Mouse (Mus musculus) kidney, adult 9 months (tissue): Measurements from ENCODE around the gene Myl4.
A peak's percentile ranks its signal among the peaks of the same experiment; 100 is the strongest.

ENCODE experiments used
- DNase-seq: peaks from one replicate; pipeline ENCODE4 v3.0.0; 2022

Gene Myl4

DNA sequence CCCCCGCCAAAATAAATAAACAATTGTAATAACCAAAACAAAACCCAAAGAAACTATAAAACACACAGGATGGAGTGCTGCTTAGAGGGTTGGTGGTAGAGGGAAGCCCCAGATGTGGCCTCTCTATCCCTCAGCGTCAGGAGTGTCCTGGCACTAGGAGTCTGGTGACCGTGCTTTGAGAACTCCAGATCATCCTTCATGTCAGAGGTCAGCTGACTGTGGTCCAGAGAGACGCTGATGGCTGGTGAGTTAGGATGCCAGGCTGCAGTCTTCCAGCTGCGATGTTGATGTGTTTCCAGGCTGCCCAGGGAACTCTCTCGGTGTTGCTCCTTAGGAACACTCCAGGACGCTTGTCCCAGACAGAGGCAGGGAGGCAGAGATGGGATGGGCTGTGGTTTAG, 21.6 kb downstream of the Myl4 start:
- DNase-seq = no peak

GRCm38 (mm10) chr11:104572566-104572965, 22.1 kb downstream of the Myl4 start:
- DNase-seq = no peak

DNA sequence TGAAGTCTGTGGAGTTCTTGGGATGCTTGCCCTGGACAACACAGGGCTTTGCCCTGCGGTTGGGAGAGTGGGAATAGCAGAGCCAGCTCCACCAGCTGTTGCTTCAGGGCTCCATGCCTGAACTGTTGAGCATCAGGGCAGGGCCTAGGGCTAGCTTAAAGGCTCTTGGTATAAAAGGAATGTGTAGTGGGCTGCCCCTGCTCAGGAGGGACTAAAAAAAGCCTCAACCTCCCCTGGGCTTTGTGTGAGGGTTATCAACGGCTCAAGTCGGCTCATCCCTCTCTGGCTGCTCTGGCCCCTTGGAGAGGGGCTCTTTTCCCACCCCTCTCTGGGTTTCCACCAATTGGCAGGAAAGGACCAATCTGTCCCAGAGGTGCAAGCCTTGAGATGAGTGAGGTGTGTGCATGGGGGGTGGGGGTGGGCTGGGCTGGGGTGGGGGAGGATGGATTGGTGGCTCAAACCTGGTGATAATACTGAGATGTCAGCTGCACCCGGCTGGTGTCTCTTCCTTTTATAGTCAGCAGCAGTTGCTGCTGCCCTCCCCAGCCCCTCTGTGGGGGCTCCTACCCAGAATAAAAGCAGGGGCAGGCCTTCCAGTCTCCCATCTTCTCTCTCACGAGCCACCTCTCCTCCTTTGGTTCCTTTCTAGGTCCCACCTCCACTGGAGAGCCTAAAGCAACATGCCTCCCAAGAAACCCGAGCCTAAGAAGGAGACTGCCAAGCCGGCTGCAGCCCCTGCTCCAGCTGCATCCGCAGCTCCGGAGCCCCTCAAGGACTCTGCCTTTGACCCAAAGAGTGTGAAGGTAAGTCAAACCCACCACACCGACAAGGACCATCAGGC, 26.5 kb downstream of the Myl4 start:
- no peak for DNase-seq

- DNase-seq = no peak
These were observed 27.6 kb downstream of the Myl4 start for GRCm38 (mm10) chr11:104578074-104578473.

GRCm38 (mm10) chr11:104579084-104579483, 28.6 kb downstream of the Myl4 start:
- DNase-seq = no peak

DNA sequence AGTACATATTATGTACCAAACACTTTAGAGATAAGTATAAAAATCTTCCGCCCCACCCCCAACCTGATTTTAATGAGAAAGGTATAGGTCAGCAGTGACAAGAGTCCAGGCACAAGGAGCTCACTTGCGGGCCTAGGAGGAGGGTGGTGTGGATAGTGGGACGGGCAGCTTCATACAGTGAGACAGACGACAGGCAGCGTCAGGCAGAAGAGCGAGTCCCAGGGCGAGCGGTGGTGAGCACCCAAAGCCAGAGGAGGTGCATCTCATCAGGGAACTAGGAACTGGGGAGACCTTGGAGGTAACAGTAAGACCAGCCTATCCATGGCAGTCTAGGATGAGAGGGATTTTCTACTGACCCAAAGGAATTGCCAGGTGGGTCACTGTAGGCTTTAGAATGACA, 29.1 kb downstream of the Myl4 start:
- no peak for DNase-seq

GRCm38 (mm10) chr11:104580091-104580490, 29.6 kb downstream of the Myl4 start:
- DNase-seq = no peak

GRCm38 (mm10) chr11:104580606-104581005, 30.1 kb downstream of the Myl4 start:
- DNase-seq = no peak

DNA sequence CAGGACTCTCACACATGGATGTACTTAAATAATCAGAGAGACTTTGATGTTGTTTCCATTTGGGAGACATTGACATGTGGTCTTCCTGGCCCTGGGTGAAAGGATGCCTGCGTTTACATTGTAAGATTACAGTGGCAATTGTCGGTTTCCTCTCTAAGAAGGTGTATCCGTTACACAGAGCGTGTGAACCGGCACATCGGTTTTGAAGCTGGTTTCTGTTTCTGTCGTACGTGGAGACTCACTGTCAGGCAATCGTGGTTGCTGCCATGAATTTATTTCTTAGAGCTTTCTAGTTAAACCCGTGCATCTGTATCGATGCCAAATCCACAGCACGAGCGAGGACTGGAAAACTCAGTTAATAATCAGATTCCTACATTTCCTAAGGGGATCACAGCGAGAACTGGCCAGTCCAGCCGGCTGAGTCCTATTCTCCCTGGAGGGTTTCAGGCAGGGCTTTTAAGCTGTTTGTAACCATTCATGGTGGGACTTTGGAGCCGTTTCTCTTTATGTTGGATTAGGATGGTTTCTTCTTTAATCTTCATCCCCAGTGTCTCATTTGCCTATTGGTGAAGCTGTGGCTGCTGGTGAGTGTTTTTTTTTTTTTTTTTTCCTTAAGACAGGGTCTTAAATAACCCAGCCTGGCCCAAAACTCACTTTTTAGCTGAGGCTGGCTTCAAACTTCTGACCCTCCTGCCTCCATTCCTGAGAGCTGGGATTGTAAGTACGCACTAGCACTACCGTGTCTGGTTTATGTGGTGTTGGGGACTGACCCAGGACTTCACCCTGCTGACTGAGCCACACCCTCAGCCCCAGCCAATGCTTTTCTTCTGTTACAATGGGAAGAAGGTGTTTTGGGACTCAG, 31.2 kb downstream of the Myl4 start:
- no peak for DNase-seq

DNA sequence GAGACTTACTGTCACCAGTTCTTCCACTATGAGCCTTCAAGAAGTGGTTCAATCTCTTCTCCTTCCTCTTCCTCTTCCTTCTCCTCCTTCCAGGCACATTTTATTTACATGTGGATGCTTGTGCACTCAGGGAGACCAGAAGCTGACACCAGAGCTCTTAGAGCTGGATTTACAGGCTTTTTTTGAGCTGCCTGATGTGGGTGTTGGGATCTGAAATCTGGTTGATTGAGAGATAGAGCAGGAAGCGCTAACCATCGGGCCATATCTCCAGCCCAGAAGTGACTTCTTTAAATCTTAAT, 31.8 kb downstream of the Myl4 start:
- no peak for DNase-seq

- no peak for DNase-seq
These were observed 32.3 kb downstream of the Myl4 start for GRCm38 (mm10) chr11:104582630-104583364.

- DNase-seq = no peak
These were observed 35.0 kb downstream of the Myl4 start for GRCm38 (mm10) chr11:104585495-104585894.

- no peak for DNase-seq
These were observed 37.4 kb downstream of the Myl4 start for GRCm38 (mm10) chr11:104587904-104588303.

GRCm38 (mm10) chr11:104588513-104588912, 38.0 kb downstream of the Myl4 start:
- no peak for DNase-seq

DNA sequence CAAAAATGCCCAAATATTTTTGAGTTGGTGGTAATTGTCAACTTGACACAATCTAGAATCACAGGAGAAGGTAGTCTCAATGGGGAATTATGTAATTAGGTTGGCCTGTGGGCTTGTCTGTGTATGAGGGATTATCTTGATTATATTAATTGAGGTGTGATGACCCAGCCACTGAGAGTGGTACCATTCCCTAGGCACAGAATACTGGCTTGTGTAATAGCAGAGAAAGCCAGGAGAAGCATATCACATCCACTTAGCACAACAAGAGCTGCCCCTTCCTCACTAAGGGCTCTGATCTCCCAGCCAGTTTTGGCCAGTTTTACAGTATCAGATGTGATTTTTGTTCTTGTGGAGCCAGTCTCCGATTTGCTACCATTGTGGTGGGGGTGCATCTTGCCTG, 39.1 kb downstream of the Myl4 start:
- DNase-seq = no peak

GRCm38 (mm10) chr11:104590148-104590547, 39.7 kb downstream of the Myl4 start:
- DNase-seq = peak; percentile 82

DNA sequence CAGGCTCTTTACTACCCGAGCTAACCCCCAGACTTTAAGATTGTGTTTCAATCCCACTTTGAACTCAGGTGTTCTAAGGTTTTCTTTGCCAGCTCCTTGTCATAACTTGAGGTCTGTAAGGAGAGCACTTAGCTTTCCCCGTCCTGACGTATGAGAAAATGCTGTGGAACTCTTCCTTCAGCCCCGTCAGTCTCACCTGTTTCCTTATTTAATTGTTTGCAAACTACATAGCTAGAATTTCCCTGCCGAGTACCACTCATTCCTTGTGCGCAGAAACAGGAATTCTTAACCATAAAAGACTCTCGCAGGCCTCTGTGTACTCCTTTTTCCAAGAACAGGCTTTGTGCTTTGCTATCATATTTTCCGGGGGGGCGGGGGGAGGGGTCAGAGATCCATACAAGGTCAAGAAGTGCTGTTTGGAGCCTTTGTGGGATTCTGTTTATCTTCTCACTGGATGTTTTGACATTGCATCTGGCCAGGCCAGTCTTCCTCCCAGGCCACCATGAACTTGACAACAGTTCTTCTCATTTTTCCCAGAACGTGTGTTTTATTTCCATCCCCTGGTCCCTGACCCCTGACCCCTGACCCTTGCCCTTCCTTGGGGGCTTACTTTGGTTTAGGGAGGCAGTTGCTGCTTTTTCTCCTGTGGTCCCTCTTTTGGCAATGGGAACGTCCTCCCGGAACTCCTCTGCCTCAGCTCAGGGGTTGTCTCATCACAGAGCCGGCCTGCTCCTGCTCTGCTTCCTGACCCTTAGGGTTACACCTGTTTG, 41.8 kb downstream of the Myl4 start:
- no peak for DNase-seq

DNA sequence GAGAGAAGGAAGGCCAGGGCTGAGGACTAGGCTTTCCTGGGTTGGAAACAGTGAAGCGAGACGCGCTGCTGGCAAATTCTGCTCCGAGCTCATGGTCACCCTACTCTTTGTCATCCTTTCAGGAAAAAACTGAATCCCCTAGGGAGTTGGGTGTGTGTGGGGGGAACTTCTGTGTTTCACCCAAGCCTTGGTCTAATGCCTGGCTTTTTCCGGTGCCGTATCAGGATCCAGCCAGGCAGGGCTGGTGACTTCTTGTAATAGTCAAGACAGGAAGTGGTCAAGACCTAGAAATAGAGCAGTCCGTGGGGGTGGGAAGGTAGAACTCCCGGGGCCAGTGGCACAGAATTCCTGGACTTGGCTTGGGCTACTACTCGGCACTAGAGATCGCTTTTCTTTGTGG, 45.9 kb downstream of the Myl4 start:
- DNase-seq = peak; percentile 37

DNA sequence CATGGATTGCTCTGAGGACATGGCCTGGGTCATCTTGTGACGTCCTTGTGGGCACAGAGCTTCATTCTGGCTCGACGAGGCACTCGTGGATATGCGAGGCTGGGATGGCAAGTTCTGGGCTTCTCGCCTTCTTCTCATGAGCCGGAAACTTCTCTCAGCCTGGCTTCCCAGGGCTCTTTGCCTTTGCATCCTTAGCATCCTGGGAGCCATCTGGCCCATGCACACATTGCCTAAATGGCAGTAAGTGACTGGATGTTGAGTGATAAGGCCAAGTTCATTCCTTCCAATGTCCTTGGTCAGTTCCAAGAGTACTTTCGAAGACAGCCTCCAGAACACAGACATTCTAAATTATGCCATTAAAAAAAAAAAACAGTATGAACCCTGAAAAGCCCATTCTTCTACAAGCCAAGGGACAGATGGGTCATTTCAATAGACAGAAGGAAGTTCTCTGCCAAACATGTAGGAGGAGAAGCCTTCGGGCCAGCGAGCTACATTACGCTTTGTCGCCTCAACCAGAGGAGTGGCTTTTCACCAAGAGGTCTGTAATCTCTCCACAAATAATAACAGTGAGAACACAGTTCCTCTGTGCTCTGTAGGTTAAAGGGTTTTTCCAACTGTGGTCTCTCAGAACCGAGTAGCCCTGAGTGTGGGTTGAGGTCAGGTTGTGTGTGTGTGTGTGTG, 48.9 kb downstream of the Myl4 start:
- DNase-seq = no peak

GRCm38 (mm10) chr11:104600675-104601074, 50.2 kb downstream of the Myl4 start:
- DNase-seq = no peak

GRCm38 (mm10) chr11:104604192-104604591, 53.7 kb downstream of the Myl4 start:
- no peak for DNase-seq
